Mouse (Mus musculus) layer of hippocampus, postnatal 10 days (tissue): Measurements from ENCODE around the gene Tceal9. TPM values are rescaled to one million over a fixed set of nuclear protein-coding genes. Genes with fewer than 3 reads are reported as not detected.
A peak's percentile ranks its signal among the peaks of the same experiment; 100 is the strongest.

Experiments
- DNase-seq, 2 experiments: peaks; one replicate each; pipeline ENCODE4 v3.0.0; 2021; ENCODE audit warnings: low spot score in 2 of 2
- long read RNA-seq: library from polyadenylated mRNA; stranded (forward); transcript quantifications from one replicate; pipeline ENCODE4 v2.0.0, GENCODE M21; 2023
- total RNA-seq, 2 experiments: library from RNA; stranded (reverse); gene quantifications; 2 replicates each; pipeline ENCODE4 v1.2.3; 2021

Gene Tceal9
- 10 to 100 TPM; 89.6 to 99.8 TPM for total RNA-seq
- long read RNA-seq, transcript Tceal9-201 (3 exons, 1,019 nt) = major isoform, 146 of 151 reads
- long read RNA-seq, partial matches to known transcripts = 2 of 151 reads
- long read RNA-seq, other reads (novel, unspliced or antisense) = 2 of 151 reads

GRCm38 (mm10) chrX:136244574-136245229 is at the start of gene Tceal9:
Gene Tceal9 (plus strand): TSS chrX:136245079.
- DNase-seq = peak; percentile 53 to 58

- DNase-seq = no peak
Observed at GRCm38 (mm10) chrX:136195193-136195944, 49.5 kb upstream of the Tceal9 start.

- DNase-seq = peak; percentile 23 to 28
Observed at GRCm38 (mm10) chrX:136196873-136197272, 48.0 kb upstream of the Tceal9 start.

DNA sequence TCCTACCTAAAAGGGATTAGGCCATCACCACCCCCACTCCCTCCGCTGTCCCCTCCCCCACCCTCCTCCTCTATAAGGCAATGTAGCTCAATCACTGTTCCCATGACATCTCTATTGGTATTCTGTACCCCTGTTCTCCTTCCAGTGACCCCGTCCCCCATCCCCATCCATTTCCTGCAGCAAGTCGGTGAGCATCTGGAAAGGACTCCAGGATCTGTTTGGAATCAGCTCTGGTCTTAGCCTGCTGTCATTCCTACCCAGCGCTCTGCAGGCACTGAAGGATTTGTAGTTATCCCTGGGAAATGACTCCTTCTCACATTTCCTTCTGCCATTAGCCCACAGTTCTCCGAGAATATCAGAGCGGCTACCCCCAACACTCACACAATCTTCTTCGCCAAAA is 41.6 kb upstream of the Tceal9 start:
- DNase-seq = no peak

- peak; percentile 41 to 56 for DNase-seq
Observed at GRCm38 (mm10) chrX:136203664-136204066, 41.2 kb upstream of the Tceal9 start, which contains the start of gene Tceal5. Gene Tceal5 (minus strand): TSS chrX:136203876.

DNA sequence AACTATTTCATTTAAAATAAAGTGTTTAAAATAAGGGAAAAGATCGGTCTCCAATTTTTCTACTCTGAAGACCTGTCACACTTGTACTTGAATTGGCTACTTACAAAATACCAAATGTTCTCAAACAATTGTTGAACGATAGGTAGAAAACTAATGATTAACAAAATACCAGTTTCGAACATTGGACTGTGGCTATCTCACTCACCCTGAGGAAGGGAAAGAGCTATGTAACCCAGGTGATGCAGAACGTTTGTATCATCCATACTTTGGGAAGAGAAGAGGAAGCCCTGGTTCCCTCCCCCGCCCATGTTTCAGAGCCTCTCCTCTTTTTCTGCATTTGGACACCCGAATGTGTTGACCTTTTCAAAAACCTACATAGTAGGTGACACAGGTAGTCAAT is 40.5 kb upstream of the Tceal9 start:
- no peak for DNase-seq

- no peak for DNase-seq
Observed at GRCm38 (mm10) chrX:136213396-136213795, 31.5 kb upstream of the Tceal9 start.

- DNase-seq = peak in 1 of 2 experiments; percentile 17
Observed at GRCm38 (mm10) chrX:136214729-136215677, 29.9 kb upstream of the Tceal9 start, which contains the start of the genes Tceal7 and Bex1. Gene Tceal7 (plus strand): TSS chrX:136214779. Gene Bex1 (minus strand): TSS chrX:136215513.

DNA sequence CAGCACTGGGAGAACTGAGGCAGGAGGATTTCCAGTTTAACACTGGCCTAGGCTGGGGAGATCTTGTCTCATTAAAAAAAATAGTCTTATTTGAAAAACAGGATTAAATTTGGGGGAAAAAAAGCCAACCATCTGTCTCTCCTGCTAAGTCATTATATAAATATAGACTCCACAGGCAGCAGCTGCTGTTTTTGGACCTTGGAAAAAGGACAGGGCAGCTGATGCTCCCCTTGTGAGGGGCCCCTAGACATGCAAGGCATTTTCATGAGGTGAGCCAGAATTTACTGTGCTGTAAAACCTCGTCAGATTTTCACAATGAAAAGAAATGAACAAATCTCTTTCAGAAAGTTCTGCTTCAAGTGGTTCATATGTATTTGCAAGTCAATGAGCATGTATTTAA is 28.6 kb upstream of the Tceal9 start:
- no peak for DNase-seq

GRCm38 (mm10) chrX:136223714-136224113 is 21.2 kb upstream of the Tceal9 start:
- DNase-seq = no peak

DNA sequence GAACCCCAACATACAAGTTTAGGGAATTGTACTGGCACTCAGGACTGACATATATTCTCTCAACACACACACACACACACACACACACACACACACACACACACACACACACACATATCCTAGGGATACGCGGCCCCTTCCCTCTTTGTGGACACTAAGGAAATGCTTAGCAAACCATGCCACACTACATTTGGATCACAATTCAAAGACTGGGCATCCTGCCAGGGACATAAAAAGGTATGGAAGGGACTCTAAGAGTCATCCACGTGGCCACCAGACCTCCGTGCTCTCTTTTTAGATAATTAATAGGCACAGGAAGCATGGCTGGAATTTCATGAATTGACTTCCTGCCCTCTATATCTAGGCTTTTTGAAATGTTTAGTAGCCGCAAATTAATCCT is 17.1 kb upstream of the Tceal9 start:
- DNase-seq = no peak

- DNase-seq = peak; percentile 43 to 55
Observed at GRCm38 (mm10) chrX:136238118-136238517, 6.8 kb upstream of the Tceal9 start.

GRCm38 (mm10) chrX:136243181-136243580 is 1.7 kb upstream of the Tceal9 start:
- DNase-seq = no peak

DNA sequence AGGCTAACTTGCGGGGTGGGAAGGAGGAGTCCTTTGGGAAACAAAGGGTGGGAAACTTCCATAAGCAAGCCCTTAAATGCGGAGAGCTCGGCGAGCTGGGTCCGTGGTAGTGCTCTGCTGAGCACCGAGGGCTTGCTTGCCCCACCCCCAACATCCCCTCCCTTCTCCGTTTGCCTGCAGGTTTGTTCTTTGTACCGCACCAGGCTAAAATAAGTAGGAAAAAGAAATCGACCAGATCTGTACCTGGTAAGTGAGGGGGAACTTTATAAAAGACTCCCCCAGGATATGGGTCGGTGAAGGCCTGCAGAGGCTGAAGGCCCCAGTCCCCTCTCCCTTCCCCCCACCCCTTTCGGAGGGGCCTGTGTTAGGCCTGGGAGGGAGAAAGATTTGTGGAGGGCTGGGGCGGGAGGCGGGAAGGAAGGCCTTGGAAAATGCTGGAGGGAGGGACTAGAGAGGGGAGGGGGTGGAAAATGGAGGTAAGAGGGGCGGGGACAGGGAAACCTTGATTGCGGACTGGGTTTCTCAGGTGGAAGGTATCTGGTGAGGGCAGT is 717 bp downstream of the Tceal9 start:
- peak in 1 of 2 experiments; percentile 18 for DNase-seq

- DNase-seq = no peak
Observed at GRCm38 (mm10) chrX:136248811-136249210, 3.9 kb downstream of the Tceal9 start.

DNA sequence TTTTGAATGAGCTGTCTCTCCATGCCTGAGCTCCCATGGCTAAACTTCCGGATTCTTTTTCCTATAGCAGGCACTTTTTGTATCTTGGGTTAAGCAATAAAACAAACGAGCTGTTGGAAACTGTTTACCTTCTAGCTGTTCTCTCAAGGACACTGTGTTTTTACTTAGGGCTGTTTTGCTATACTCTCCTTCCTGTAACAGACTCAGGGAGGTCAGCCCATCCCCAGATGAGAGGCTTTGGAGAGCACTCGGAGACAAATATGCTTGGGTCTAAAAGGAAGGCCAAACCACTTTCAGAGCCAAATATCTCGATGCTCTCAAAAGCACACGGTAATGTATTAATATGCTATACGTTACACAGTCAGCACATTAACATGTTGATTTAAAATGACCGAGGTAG is 4.8 kb downstream of the Tceal9 start:
- no peak for DNase-seq

GRCm38 (mm10) chrX:136252023-136252729 is 7.3 kb downstream of the Tceal9 start:
- no peak for DNase-seq

DNA sequence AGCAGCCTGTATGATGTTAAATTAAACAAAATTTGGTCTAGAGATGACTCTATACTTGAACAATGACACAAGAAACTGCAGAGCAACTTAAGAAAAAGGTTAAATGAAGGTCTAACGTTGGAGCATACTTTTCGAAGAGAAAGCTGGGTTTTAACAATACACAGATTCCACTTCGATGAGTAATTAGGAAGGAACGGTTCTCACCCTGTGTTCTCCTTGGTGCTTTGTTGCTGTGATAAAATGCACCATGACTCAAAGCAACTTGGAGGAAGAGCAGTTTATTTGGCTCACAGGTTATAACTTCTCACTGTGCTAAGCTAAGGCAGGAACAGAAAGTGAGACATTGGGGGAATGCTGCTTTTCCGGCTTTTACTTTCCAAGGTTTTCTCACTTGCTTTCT is 22.8 kb downstream of the Tceal9 start:
- no peak for DNase-seq

- no peak for DNase-seq
Observed at GRCm38 (mm10) chrX:136268173-136268572, 23.3 kb downstream of the Tceal9 start.

DNA sequence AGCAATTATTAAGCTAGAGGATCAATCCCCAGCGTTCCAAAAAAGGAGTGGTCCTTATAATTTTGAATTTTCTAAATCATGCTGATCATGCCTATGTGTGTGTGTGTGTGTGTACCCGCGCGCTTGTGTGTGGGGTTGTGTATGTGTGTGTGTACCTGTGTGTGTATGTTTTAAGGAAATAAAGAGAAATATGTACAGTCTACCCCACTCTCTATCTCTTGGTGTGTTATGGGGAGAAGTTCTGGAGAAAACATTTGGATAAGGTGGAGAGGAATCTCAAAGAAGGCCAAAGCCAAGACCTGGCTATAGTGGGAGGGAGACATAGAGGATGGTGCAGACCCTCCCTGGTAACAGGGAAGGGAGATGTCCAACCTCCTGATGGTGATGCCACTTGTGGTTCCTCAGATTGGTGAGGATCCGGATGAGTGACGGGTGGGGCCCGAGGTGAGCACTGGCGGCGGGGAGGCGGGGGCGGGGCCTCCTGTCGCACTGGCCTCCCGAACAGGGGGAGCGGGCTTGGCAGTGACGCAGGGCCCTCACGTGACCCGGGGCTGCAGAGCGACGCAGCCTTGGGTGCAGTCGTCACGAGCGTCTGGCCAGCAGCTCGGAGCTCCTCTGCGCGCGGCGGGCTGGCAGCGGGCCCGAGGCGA is 25.0 kb downstream of the Tceal9 start, which contains the start of gene Bex3:
Bex3 (plus strand) TSS at position 511 of the 650 bp plus-strand sequence.
- DNase-seq = peak; percentile 20 to 57
